Mouse (Mus musculus) layer of hippocampus, adult 11-12 months (tissue): ENCODE results near the gene Olfr819.
"Not testable (repeated sequence)": the region's sequence is repeated elsewhere in the genome, so short reads cannot be mapped to it uniquely, and the experiment has no call there.

ENCODE experiments used
- DNase-seq: peaks from one replicate; pipeline ENCODE4 v3.0.0; 2022; ENCODE audit warnings: low spot score

The Olfr819 gene

DNA sequence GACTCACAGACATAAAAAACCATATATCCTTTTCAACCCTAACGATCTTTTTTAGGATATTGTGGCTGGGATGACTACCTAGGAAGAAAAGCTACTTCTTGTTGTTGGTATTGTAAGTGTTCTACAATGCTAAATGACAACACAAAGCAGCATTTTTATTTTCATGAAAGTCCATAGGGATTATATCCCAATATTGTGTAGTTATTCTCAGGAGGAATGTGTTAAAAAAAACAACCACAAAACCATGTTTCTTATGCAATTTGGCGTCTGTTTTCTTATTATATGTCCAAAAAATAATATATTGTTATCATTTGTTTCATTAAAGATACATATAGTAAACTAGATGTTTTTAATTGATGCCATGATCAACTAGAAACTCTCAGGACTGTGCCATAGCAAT lies at the start of gene Olfr819:
Gene Olfr819 (minus strand): TSS at position 101 of the 400 bp plus-strand sequence.
- not testable (repeated sequence) for DNase-seq

DNA sequence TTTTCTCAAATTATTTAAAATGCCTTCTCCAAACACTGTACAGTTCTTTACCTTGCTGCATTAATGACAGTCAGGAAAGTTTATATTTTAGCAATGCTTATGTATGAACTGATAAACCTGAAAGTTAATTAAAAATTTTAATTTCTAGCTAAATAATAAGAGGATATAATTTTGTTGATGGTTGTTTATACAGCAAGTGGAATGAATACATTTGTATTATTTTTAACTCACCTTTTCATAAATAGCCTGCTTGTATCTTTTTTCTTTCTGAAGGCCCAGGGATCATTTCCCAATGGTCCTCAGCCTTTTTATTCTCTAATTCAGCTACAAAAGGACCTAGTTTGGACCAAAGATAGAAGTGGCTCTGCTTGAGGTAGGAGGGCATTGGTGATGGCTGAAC lies 45.3 kb upstream of the Olfr819 start, which contains the start of gene Olfr820:
Gene Olfr820 (plus strand): TSS at position 301 of the 400 bp plus-strand sequence.
- DNase-seq = no peak

DNA sequence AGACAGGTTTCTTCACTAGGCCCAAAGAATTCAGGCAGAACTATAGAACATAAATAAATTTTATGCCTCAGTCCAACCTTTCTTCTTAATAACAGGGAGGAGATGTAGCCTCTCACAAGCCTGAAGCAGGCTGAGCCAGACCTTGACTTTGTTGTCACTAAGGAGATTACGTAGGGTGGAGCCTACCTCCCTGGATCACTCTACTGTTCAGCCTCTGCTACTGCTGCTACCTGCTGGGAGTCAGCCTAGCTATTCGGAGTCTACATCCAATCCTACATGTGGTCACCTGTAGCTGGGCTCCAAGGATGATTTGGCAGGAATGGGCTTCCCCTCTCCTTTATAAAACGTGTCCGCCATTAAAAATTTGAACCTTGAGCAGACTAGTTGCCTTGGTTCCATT lies 38.3 kb upstream of the Olfr819 start:
- not testable (repeated sequence) for DNase-seq

DNA sequence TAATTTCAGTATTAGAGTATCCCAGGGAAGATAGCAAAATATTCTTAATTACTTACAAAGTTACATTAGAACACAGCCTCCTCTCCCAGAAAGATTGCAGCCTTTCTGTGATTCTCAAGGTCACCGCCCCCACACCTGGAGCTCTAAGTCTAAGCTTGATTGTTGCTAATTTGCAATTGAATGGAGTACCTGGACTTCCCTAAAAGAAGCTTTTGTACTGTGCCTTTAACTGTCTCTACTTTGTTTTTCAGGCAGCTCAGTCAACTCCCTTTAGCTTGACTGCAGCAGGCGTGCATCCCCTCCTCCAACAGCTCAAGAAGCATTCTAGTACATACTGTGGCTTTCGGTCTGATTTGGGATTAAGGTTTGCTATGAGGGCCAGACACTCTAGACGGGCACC lies 37.0 kb upstream of the Olfr819 start:
- DNase-seq = not testable (repeated sequence)

DNA sequence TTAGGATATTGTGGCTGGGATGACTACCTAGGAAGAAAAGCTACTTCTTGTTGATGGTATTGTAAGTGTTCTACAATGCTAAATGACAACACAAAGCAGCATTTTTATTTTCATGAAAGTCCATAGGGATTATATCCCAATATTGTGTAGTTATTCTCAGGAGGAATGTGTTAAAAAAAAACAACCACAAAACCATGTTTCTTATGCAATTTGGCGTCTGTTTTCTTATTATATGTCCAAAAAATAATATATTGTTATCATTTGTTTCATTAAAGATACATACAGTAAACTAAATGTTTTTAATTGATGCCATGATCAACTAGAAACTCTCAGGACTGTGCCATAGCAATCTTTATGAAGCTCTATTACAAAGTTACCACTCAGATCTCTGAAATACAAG lies 17.9 kb upstream of the Olfr819 start, which contains the start of gene Gm10310:
Gene Gm10310 (minus strand): TSS at position 101 of the 400 bp plus-strand sequence.
- DNase-seq = not testable (repeated sequence)

DNA sequence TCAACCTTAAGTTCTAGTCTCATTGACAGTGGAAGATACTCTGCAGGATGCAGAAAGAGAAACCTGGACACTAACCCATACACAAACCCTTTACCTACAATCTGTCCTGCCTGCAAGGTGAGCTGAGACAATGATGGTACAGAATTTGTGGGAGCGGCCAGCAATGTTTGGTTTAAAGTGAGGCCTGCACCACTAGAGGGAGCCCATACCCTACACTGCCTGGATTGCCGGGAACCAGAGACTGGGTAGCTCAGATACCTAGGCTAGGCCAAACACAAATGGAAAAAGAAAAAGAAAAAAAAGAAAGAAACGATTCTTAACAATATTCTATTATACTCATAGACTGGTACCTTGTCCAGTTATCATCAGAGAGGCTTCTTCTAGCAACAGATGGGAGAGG lies 14.8 kb upstream of the Olfr819 start:
- DNase-seq = not testable (repeated sequence)

DNA sequence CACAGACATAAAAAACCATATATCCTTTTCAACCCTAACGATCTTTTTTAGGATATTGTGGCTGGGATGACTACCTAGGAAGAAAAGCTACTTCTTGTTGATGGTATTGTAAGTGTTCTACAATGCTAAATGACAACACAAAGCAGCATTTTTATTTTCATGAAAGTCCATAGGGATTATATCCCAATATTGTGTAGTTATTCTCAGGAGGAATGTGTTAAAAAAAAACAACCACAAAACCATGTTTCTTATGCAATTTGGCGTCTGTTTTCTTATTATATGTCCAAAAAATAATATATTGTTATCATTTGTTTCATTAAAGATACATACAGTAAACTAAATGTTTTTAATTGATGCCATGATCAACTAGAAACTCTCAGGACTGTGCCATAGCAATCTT lies 9.0 kb upstream of the Olfr819 start, which contains the start of gene Olfr247:
Gene Olfr247 (minus strand): TSS at position 101 of the 400 bp plus-strand sequence.
- DNase-seq = not testable (repeated sequence)

DNA sequence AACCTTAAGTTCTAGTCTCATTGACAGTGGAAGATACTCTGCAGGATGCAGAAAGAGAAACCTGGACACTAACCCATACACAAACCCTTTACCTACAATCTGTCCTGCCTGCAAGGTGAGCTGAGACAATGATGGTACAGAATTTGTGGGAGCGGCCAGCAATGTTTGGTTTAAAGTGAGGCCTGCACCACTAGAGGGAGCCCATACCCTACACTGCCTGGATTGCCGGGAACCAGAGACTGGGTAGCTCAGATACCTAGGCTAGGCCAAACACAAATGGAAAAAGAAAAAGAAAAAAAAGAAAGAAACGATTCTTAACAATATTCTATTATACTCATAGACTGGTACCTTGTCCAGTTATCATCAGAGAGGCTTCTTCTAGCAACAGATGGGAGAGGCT lies 5.9 kb upstream of the Olfr819 start:
- not testable (repeated sequence) for DNase-seq

DNA sequence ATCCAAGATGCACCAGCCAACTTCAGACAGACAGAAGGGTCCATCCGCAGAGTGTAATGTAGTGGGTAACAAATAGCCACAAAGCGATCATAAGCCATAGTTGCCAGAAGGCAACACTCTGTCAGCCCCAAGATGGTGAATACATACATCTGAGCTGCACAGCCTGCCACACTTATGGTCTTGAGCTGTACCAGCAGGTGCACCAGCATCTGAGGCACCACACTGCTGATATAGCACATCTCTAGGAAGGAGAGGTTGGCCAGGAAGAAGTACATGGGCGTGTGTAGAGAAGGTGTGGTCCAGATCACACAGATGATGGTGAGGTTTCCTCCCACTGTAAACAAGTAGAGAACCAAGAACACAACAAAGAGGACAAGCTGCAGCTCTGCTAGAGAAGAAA lies 834 bp downstream of the Olfr819 start:
- DNase-seq = not testable (repeated sequence)

DNA sequence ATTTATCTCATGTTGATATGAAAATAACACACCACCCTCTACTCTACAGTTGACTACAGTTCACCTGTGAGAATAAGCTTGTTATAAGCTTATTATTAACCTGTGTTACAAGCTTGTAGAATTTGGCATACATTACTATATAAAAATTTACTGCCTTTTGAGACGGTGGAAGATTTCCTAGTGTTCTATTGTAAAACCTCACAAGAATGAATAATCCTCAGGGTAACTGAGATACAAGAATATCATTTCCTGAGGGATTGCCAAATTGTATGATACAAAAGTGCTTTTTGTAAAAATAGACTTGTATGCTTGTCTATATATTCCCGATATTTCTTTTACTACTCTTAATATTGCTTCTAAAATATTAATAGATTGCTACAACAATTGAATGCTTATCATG lies 18.1 kb downstream of the Olfr819 start, which contains the start of gene Olfr818:
Gene Olfr818 (minus strand): TSS at position 101 of the 400 bp plus-strand sequence.
- DNase-seq = no peak

DNA sequence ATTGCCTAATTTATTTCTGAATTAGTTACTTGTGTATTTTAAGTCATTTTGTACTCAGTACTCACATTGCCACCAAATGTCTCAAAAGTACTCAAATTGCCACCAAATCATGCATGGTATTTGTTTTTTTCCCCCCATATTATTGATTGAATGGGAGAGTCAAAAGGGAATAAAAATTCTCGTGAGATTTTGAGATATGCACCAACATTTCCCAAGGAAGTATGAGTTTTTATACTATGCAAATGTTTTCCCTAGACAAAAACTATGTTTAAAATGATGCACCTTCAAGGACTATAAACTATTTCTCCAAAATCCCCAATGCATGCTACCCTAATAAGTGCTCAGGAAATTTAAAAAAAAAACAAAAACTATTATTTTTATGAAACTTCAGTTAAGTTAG lies 51.6 kb downstream of the Olfr819 start, which contains the start of gene Olfr816:
Gene Olfr816 (minus strand): TSS at position 101 of the 400 bp plus-strand sequence.
- no peak for DNase-seq
